Mouse (Mus musculus): Measurements from ENCODE around the gene Cxcl10.

Gene Cxcl10

DNA sequence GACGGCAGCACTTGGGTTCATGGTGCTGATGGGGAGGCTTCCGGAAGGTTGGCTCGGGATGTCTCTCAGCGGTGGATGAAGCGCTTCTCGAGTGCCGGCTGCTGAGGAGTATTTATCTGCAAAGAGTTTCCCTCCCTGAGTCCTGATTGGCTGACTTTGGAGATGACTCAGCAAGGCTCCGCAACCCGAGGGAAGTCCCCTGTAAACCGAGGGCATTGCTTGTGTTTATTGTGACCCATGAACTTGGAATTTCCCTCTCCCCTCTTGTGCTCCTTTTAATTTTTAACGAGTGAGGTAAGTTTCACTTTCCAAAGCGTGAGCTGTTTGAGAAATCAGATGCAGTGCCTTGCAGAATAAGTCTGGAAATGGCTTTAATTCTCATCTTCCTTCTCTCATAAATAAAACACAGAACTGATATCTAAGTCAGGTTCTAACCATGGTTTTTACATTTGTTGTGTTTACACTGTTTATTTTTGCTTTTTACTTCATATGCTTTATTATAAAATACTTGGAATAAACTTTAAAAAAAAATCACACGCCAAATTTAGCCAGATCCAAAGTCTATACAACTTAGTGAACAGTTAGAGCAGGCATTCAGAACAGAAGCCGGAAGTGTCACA is at the start of gene Cxcl10:
Cxcl10 (minus strand) TSS at position 96 of the 620 bp plus-strand sequence.
- DNase-seq (ENCODE audit: low spot score), result no peak

DNA sequence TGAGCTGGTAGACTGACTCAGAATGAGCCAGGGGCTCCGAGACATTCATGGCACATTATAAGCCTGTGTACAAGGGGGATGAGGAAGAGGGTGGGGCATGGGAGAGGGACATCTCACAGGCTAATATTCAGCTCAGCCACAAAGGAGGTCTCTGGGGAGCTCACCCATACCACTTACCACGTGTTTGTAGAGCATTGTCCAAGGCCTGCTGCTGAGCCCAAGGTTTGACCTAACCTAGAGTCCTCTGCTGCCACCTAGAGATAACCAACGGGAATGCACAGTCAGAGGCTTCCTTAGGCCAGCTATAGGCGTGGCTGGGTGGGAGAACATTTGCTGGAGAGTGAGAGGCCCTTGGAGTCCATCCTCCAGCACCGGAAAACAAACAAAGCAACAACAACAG is 49.5 kb upstream of the Cxcl10 start:
- no peak for DNase-seq (ENCODE audit: low spot score)

DNA sequence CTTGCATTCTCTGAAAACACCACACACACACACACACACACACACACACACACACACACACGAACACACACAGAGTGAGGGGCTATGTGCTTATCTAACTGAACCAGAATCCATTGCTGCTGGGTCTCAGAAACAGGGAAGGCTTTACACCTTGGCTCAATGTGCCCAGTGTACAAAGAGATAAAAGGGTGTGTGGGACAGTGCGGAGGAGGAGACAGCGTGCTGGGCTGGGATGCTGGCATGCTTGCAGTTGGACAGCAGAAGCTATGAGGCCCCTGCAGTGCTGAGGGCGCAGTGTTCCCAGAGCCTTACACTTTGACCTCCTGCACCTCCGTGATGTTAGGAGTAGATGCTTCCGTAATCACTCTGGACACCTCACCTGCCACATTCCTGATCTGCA is 47.8 kb upstream of the Cxcl10 start:
- DNase-seq (ENCODE audit: low spot score), result no peak

DNA sequence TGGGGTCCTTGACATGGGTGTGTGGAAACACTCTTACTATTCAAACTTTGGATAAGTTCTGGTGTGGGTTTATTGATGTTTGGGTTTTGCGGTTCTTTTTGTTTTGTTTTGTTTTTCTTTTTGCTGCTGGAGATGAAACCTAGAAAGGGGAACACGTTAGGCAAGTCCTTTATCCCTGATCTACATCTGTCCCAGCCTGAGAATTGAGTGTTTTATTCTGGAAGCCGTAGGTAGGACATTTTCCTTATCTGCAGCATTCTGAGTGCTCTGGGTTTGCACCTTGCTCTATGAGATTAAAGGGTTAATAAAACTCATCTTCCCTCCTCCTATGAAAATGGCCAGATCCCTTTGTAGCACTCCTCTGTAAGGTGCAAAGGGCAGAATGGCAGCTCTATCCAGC is 47.1 kb upstream of the Cxcl10 start:
- DNase-seq (ENCODE audit: low spot score), result no peak

DNA sequence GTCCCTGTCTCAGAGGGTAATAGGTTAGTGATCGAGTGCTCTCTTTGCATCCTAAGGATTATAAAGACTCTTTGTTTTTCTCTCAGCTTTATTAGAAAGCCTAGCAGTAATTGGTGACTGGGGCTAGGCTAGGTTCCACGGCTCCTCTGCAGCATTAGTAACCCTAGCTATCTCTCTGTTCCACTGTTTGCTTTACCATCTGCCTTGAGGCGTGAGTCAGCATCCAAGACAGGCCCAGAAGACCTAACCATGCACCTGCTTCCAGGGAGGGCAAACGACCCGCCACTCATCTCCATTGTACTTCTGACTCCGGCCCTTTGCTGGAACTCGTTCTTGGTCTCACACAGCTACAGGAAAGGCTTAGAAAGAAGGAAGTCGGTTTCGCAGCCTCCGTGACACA is 45.2 kb upstream of the Cxcl10 start:
- DNase-seq (ENCODE audit: low spot score), result no peak

DNA sequence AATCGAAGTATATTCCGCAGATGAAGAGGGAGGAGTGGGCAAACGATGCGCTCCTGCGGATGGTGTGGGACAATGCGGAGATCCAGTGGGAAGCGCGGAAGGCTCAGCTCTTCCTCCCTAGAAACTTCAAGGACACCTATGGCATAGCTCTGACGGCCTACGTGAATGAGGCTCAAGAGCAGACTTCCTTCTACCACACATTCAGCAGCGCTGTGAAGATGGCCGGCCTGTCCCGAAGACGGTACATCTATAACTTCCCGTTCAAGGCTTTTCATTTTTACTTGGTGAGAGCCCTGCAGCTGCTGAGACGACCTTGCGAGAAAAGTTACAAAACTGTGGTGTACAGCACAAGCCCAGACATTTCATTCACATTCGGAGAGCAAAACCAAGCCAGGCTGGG is 43.9 kb upstream of the Cxcl10 start:
- no peak for DNase-seq (ENCODE audit: low spot score)

DNA sequence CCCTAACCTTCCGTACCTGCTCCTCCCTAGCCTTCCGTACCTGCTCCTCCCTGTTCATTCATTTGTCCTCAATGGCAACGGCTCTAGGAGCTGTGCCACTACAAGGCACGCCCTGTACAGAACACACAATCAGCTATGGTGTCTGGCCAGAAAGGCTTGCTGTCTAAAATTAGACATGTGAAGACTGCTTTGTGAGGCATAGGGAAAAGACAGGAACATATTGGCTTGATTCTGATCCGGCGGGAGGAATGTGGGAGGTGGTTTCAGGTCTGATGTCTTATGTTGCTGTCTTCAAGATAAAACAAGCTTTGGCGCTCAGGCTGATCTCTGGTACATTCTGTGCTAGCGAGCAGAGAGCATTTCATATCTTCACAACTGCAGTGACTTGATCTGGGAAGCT is 41.9 kb upstream of the Cxcl10 start:
- DNase-seq (ENCODE audit: low spot score), result no peak

DNA sequence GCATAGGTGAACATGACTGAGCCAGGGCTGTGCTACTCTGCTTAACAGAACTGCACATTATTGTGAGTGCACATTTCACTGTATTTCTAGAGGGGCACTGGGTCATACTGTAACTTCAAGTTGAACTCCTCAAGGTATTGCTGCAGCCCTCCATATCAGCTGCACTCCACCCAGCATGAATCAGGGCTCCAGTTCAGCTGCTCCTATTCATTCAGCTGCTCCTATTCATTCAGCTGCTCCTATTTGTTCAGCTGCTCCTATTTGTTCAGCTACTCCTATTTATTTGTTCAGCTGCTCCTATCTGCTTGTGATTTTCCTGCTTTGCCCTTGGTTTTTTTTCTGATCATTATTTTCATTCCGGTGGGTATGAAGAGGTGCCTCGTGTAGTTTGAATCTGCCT is 41.3 kb upstream of the Cxcl10 start:
- no peak for DNase-seq (ENCODE audit: low spot score)

DNA sequence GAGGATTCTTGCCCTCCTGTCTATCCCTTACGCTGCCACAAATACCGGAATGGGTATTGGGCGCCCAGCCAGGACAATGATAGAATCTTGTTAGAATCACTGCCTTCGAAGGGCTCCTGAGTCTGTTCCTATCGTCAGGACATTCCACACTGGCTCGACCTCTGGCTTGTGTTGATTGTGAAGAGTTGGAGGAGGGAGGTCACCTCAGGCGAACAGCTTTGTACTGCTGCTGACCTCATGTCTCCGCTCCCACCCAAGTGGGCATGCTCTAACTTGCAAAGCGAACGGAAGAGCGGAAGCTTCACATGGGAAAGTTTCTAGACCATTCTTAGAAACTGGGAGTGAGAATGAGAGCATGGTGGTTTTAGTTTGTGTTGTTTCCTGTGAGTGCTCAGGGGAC is 38.7 kb upstream of the Cxcl10 start:
- no peak for DNase-seq (ENCODE audit: low spot score)

DNA sequence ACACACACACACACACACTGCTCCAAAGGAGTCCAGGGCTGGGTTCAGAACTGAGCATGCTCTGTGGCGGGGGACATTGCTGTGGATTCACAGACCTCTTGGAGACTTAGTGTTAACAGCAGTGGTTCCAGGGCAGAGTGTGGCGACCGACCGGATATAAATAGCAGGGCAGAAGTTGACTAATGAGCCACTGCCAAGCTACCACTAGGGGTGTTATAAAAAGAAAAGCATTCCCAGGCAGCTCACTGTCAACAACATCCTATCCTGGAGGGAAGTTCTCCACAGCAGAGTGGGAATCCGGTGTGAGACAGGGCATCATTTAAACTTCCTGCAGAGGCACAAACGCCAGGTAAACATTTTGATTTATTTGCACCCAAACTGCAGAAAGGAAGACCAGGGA is 38.0 kb upstream of the Cxcl10 start:
- DNase-seq (ENCODE audit: low spot score), result no peak

DNA sequence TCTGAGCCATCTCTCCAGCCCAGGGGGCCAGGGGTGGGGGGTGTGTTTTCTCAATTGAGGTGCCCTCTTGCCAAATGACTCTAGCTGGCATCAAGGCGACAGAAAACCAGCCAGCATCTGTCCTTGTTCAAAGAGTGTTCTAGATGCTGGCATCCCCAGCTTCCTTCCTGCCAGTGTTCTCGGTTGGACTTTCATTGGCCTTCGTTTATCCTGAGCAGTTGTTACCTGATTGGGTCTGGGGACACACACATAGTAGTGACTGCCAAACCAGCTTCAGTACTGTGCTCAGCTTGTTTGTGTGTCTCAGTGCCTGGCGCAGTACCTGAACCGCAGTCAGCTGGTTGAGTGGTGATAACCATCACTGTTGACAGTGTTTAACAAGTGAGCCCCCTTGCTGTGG is 37.4 kb upstream of the Cxcl10 start:
- no peak for DNase-seq (ENCODE audit: low spot score)

DNA sequence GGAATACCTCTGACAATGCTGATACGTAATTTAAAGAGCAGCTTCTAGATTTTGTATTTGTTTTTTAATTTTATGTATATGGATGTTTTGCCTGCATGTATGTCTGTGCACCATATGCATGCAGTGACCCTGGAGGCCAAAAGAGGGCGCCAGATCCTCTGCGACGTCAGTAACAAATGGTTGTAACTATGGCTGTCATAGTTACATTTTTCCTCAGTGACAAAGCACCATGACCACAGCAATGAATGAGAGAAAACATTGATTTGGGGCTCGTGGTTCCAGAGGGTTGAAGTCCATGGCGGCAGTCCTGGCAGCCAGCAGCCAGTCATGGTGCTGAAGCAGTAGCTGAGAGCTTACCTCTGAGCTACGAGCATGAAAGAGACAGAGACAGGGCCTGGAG is 36.2 kb upstream of the Cxcl10 start:
- no peak for DNase-seq (ENCODE audit: low spot score)

DNA sequence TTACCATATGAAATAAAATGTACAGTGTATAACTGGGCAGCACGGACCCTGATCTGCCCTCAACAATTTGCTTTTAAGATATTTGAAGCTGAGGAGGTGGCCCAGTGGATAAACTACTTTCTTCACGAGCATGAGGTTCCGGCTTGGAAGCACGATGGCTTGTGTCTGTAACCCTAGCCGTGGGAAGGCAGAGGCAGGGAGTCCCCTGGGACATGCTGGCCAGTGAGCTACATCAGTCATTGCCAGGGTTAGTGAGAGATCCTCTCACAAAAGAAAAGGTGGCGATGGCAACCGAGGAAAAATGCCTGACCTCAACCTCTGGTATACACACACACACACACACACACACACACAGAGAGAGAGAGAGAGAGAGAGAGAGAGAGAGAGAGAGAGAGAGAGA is 35.1 kb upstream of the Cxcl10 start:
- DNase-seq (ENCODE audit: low spot score), result no peak

DNA sequence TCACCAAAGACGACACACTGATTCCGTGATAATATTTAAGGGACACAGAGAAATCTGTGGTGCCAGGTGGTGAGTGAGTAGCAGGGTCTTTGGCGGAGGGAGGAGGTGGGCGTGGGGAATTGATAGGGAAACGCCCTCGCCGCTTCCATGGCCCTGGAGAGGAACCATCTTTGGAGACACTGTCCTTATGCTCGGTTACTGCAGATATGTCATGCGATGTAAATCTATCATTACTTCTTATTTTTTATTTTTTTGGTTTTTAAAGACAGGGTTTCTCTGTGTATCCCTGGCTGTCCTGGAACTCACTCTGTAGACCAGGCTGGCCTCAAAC is 33.6 kb upstream of the Cxcl10 start:
- no peak for DNase-seq (ENCODE audit: low spot score)

DNA sequence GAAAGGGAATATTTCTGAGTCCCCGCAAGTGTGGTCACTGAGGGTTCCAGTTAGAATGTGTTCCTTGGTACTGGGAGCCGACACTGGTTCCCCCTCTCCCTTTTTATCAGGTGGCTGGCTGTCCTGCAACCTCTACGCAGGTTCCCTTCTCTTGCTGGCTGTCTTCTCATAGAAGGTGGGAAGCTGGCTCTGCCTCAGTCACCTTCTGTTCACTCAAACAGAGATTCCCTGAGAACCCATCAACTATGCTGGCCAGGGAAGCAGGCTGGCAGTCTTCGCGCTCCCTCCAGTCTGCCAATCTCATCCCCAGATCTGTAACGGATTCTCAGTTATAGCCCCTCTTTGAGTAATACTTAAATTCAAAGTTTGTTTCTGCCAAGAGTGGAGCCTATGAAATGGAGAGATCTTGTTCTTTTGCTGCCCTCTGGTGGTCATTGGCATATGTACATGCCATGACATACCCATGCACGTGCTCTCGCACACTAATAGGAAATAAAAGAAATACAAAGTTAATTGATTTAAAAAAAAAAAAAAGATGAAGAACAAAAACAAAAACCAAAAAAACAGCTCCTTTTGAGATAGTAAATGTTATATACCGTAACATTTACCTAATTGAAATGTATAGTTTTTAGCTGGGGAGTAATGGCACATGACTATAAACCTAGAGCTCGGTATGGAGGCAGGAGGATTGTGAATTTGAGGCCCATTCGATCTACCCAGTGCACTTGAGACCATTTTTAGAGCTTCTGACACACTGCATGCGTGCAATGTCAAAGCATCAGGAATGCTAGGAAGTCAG is 33.1 kb upstream of the Cxcl10 start:
- DNase-seq (ENCODE audit: low spot score), result peak; percentile 34

DNA sequence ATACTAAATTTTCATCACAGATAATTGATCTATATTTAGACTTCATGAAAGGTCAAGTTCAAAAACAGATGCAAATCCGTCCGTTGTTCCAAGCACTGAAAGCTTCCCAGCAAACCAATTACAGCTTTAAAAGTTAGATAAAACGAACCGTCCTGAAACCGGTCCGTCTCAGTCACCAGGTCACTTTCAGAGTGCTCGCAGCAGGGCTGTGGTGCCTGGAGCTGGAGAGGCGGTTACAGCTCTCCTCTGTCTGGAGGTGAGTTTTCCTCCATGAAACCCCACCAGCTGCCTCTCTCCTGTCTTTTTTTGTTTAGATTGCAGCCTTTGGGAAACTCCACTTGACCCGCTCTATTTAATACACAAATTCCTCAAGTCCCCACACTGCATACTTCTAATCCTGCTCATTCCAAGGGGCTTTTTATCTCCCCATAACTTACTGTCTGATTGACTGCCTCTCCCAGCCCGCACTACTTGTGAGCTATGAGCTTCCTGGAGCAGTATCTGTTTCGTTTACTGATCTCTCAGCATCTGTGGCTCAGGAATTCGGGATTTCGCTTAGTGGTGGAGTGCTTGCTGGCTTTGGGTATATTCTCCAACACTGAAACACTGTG is 28.2 kb upstream of the Cxcl10 start:
- DNase-seq (ENCODE audit: low spot score), result no peak

DNA sequence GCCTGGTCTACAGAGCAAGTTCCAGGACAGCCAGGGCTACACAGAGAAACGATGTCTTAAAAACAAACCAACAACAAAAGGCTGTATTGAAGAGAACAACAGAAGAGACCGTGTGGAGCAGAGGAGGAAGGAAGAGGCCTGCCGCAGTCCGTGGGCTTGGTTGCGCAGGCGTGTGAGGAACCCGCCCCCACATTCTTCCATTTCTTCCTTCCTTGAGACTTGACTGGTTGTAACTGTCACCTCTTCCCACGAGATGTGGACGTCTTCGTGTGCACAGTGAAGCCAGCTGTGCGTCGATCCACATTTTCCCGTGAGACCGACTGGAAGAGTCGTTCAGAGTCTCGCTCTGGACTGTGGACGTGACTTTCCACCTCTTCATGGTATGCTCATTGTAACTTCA is 26.7 kb upstream of the Cxcl10 start:
- DNase-seq (ENCODE audit: low spot score), result no peak

DNA sequence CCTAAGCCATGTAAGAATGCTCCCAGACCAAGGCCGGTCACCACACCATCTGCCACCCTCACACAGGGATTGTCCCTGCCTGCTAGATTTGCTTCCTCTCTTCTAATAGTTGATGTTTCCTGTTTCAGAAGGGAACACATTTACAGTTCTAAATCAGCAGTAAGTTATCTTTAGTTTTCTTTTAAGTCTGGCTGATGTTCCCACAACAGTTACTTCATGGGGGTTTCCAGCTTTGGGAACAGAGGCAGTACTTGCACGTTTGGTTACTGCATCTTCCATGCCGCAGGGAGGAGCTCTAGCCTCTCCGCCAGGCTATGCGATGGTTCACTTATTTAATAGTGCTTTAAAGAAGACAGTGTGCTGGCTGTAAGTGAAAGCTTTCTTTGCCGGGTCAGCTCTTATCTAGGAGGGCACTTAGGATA is 26.0 kb upstream of the Cxcl10 start:
- DNase-seq (ENCODE audit: low spot score), result no peak

DNA sequence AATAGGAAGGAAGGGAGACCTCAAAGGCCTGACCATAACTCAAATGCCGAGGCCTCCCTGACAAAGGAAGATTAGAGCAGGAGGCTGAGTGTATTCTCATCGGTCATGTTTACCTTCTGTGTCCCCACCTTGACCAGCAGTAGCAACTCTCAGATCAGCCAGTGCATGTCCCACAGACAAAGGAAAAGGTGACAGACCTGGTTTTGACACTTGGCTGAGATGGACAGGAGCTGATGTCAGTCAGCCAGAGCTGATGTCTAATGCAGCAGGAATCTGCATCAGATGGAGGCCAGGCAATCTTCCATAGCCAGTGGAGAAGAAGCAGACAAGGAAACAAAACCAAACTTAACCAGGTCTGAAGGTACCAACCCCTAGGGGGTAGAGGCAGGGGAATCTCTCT is 23.9 kb upstream of the Cxcl10 start:
- no peak for DNase-seq (ENCODE audit: low spot score)

DNA sequence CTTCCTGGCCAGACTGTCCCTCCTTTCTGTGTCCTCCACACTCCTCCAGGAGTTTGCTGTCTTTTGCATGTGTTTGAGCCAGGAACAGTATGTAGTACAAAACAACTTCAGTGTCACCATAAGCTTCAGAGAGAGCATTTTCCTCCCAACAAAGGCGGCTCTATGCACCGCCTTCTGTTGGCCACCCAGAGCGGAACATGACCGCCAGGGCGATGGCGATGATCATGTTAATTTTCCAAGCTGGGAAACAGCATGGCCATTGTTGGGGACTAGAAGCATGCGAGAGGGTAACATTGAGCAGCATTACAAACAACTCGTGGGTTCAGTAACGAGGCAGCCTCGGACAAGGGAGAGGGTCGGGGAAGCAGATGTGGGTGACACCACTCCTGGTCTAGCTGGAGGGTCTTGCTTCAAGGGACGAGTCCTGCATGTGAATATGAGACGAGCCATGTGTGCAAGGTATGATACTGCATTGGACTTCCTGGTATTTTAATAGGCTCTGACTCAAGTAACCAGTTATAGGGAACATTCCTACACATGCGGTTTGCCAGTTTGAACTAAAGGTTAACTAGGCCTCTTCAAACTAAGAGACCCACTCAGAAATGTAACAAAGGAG is 22.8 kb upstream of the Cxcl10 start:
- DNase-seq (ENCODE audit: low spot score), result no peak

DNA sequence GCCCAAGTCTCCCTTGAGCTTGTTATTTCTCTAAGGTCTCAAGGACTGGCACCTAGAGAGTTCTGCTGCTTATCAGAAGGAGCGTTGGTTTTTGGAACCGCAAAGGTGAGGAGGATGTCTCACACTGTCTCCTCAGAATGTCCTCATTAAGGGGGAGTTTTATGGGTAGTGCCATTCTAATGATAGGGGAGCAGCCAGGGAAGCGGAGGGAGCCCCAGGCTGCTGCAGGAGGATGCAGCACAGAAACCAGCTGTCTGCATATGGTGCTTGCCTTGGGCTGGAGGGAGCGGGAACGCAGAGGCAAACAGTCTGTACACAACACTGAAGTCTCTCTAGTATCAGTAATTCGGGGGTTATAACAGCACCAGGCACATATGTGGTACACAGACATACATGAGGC is 22.2 kb upstream of the Cxcl10 start:
- DNase-seq (ENCODE audit: low spot score), result no peak

DNA sequence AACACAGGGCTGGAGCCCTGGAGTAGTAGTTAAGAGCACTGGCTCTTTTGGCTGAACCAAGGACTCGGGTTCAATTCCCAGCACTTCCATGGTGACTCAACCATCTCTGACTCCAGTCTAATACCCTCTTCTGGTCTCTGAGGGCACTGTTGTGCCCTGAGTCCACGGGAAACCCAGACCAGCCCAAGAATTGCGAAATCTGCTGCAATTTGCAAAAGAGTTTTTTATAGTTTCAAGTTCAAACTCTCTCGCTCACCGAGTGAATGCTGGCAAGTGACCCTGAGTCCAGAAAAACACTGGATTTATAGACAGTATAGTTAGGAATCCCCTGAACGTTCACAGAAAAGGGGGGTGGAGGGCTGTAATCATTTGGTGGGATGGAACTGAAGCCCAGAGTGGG is 21.7 kb upstream of the Cxcl10 start:
- DNase-seq (ENCODE audit: low spot score), result no peak

Data from urinary bladder, postnatal 10 days (tissue).